Mouse (Mus musculus) c-Kit-negative CD71-positive TER-119-positive erythroid progenitor cells, embryonic 14.5 days (primary cell): Measurements from ENCODE around the gene Hacd2.
A peak's percentile ranks its signal among the peaks of the same experiment; 100 is the strongest.

ENCODE experiments used
- DNase-seq: peaks from one replicate; pipeline ENCODE4 v3.0.0-alpha.2; 2013; ENCODE audit warnings: low read depth, low spot score

The Hacd2 gene

DNA sequence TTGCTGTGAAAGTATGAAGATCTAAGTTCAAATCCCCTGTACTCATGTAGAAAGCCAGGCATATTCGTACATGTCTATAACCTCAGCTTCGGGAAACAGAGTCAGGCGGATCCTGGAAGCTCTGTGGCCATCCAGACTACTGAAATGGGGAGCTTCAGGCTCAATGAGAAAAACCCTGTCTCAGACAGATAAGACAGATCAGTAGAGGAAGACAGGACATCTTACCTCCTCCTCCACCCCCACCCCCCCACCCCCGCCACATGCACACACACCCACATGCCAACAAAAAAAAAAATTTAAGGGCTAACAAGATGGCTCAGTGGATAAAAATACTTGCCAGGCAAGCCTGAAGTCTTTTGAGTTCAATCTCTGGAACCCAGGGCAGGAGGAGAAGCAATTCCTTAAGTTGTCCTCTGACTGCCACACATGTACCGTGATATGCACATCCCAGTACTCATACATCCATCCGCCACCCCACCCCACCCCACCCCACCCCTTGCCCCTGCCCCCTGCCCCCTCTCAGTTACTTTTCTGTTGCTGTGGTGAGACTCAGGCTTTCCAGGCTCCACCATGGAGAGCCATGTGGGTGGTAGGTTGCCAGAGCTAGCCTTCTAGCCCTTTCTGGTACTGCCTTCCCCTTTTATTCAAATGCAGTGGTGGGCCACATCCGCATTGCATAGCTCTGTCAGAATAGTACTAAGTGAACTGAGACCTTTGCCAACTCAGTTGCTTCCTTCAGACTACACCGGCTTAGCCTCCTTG lies 32.4 kb downstream of the Hacd2 start:
- no peak for DNase-seq

DNA sequence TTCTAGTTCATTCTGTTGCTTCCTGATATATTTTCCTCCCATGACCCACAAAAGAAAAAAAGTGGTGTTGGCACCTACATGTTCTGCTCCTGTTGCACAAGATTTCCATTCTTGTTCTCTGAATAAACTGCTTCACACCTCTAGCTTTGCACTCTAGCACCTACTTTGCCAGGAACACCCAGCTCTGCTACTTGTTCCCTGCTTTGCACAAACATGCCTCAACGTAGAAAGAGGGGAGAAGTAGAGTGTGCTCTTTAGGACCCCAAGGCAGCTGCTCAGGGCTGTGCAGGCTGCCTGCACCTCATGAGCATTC lies 32.9 kb downstream of the Hacd2 start:
- DNase-seq: no peak

DNA sequence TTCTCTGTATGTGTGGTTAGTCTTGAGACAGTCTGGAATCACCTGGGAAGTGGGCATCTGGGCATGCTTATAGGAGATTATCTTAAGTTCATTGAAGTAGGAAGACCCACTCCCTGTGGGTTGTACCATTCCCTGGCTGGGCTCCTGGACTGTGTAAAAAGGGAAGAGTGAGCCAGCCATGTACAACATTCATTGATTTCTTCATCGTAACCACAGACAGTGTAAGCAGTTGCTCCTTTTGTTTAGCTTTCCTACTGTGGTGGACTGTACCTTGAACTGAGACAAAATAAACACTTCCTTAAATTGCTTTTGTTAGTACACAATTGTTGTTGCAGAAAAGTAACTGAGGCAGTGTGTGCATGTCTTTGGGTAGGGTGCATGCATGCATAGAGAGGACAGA lies 33.6 kb downstream of the Hacd2 start:
- no peak for DNase-seq

DNA sequence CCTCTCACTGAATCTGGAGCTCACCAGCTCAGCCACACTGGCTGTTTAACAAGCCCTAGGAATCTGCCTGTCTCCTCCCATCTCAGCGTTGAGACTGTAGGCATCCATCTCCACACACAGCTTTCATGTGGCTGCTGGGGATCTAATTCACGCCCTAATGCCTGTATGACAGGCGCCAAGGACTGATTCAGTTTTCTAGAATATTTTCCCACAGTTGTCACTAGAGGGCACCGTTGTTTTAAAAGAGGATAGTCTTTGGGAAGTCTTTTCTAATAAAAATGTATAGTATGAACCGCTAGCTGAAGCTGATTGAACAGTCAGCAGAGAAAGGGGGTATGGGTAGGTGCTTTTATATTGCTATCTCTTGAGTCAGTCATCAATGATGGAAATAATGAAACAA lies 34.1 kb downstream of the Hacd2 start:
- DNase-seq: peak; percentile 9

DNA sequence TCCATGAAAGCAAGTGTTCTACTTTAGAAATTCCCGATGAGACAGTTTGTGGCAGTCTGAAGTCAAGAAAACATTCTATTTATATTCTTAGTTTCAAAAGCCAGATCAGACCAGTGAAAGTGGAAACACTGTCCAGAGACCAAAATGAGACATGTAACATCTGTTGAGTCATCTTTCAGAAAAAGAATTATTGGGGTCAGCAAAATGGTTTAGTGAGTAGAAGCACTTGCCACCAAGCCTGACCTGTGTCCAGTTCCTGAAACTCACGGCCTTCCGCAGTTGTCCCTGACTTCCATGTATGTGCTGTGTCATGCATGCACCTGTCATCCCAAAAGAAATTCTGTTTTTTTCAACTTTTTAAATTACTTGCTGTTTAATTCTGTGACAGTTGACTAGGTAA lies 34.6 kb downstream of the Hacd2 start:
- no peak for DNase-seq

DNA sequence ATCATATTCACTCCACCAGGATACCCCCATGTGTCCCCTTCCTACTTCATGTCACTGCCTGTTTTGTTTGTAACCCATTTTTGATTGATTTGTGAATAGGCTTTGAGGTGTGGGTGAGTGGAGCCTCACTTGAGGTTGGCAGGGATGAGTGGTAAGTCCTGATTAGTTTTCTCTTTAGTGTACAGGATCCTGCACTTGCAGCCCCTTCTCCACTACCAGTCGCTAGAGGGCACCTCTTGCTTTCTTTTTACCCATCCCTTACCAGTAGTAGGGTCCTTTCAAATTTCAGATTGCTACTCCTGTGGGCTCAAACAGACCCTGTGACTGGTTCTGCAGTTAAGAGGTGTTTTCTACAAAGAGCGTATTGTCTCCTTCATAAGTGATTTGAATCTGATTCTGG lies 38.8 kb downstream of the Hacd2 start:
- no peak for DNase-seq

DNA sequence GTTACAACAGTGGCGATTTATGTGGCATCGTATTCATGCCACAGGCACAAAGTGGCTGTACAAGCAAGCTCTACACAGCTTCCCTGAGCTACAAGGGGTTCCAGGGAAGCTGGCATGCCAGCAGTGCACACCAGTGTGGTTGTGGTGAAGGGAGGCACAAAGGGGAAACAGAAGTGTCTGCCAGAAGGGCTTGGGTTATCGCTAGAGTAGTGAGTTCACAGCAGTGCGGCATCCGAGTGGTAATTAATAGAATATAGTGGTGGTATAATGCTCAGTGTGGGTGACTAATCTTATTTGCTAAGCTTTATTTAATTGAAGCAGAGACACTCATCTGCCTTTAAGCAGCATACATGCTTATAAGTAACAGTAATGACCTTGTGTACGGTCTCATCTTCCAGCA lies 43.5 kb downstream of the Hacd2 start:
- DNase-seq: no peak

DNA sequence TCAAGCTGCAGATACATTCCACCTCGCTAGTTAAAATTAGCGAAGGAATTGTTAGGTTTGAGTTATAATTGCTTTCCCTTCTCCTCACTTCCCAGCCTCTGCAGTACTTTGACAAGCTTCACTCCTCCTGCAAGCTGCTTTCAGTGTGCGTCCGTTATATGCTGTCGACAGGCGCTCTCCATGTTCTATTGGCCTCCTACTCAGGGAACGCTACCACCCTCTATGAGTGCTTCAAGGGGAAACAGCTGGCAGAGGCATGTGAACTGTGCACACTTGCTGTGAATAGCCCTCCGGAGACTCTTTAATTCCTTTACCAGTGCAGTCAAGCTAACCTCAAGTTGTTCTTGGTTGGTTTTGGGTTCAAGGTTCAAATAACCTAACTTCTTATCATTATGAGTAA lies 44.9 kb downstream of the Hacd2 start:
- no peak for DNase-seq

DNA sequence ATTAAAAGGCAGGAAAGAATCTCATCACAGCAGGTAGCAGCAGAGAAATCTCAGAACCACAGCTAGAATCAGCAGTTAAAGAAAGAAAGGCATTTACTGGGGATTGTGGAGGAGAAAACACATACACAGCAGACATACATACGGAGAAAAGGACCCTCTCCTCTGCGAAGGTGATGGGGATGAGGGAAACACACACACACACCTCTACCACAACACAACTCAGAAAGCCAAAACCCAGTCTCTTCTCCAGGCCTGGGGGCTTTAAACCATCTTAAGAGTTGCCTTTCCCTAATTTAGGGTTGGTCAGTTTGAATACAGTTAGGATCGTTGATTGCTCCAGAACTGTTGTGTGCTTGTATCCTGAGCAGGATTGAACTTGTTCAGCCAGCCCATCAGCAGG lies 45.4 kb downstream of the Hacd2 start:
- DNase-seq: no peak

DNA sequence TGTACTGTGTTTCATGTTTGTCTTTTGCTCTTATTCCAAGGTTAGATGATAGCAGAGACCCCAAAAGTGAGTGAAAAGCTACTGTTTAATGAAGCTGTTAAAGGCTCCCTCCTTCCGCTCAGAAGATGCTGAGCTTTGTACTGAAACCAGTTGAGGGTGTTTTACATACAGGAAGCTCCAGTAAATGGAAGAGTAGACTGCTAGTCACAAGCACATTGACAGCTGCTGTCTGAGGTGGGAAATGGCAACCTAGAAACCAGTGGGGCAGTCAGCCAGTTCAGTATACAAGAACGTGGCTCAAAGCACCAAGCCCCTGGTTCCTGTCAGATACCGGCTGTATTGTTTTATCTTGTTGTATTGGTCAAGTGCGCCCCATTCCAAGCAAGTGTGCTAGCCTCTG lies 46.7 kb downstream of the Hacd2 start:
- no peak for DNase-seq

DNA sequence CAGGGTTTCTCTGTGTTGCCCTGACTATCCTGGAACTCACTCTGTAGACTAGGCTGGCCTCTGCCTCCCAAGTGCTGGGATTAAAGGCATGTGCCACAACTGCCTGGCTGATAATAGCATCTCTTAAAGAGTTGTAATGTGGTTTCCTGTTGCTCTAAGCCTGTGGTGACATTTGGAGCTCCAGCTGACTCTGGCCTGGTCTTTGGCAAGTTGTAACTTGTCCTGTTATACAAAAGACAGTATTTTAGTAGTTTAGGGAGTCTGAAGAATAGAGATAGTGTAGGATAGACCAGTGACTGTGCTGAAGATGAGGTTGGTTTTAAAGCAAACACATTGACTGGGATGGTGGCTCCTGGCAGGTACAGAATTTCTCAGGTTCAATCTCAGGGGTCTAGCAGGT lies 52.2 kb downstream of the Hacd2 start:
- DNase-seq: no peak

DNA sequence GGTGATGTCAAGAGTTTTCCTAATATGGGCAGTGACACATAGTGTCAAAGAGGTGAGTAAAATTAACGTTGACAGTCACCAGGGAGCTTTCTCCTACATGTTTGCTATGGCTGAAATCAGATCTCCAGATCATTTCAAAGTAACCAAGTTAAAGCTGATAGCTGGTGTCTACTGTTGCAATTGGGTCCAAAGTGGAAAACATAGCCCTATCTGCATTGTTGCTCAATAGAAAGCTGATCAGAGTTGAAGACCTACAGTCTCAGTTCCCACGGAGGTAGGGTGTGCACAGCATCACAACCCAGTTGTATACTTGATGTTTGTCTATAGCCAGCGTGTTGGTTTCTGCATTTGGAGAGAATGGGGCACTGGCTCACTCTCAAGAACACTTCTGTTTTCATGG lies 53.4 kb downstream of the Hacd2 start:
- no peak for DNase-seq

DNA sequence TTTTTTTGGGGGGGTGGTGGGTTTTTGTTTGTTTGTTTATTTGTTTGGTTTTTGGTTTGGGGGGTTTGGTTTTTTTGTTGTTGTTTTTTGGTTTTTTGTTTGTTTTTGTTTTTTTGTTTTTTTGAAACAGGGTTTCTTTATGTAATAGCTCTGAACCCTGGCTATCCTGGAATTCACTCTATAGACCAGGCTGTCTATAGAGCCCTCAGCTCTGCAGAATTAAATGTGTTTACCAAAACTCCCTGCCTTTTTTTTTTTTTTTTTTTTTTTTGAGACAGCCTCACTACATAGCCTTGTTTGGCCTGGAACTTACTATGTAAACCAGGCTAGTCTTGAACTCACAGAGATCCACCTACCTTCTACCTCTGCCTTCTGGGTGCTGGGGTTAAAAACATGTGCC lies 71.3 kb downstream of the Hacd2 start:
- no peak for DNase-seq

DNA sequence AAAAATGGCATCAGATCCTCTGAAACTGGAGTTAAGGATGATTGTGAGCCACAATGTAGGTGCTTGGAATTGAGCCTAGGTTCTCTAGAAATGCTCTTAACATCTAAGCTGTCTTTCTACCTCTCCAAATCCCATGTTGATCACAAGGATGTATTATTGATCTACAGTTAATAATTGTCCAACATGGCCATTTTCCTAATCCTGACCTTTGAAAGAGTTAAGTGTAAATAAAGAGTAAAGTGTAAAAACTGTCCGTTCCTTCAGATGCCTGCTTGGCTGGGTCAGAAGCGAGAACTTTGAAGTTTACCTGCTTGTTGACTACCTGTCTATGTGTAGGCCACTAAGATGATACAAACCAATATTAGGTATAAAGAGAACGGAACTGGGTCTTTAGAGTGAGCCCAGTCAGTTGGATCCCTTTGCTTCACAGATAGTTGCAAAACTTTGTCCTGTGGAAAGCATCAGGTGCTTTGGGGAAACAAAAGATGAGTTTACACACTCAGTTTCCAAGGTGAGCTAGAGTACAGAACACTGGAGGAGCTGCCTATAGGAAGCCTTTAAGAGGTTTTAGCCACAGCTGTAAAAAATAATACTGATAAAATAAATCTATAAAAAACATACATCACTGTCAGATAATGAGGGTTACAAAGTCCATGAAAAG lies 75.8 kb downstream of the Hacd2 start:
- no peak for DNase-seq

DNA sequence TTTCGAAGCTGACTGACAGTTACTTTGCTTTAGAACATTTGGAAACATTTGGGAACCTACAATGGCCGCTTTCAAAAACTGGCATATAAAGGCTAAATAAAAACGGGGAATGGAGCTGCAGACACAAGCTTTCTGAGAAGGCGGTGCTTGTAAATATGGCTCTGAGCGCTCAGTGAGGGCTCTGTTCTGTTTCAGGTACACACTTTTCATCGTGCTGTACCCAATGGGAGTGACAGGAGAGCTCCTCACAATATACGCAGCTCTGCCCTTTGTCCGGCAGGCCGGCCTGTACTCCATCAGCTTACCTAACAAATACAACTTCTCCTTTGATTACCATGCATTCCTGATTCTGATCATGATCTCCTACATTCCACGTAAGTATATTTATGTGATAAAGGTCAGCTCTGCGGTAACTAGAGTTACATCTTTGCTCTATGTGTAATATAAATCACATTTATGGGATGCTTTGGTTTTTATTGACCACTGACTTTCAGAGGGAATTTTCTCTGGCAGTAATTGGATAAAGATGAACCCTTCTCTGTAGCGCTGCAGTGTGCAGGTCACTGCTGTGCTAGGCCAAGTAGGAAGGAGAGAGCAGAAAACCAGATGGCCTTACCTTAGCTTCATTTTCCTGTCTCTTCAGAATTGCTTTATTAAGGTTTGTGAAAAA lies 79.7 kb downstream of the Hacd2 start:
- no peak for DNase-seq

DNA sequence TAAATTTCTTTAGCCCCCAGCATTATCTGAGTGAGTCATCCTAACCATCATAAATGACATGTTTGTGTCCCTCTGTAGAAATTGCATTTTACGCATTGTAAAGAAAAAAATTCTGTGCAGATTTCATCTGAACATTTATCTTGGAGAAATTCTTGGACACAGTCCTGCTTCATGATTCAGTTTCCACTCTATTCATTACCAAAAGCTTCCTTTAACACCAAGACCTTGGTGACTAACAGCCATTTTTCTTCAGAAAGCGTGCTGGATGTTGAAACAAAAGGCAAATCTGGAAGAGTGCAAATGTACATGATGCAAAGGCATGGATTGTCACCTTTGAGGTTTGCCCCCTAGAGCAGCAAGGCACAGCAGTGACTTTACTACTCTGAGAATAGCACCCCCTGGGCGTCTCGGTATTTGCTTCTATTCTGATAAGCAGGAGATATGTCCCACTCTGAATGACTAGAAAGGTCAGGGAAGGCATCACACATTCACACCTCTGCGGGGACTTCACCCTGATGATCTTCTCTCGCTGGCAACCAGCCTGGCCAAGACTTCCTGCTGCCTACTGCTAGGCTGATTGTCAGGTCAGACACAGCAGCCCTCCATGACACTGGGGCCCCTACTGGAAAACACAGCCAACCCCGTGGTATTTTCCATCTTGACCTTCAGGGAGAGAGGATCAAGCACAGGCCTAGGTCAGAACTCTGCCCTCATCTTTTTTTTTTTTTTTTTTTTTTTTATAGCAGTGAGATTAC lies 80.8 kb downstream of the Hacd2 start:
- DNase-seq: no peak

DNA sequence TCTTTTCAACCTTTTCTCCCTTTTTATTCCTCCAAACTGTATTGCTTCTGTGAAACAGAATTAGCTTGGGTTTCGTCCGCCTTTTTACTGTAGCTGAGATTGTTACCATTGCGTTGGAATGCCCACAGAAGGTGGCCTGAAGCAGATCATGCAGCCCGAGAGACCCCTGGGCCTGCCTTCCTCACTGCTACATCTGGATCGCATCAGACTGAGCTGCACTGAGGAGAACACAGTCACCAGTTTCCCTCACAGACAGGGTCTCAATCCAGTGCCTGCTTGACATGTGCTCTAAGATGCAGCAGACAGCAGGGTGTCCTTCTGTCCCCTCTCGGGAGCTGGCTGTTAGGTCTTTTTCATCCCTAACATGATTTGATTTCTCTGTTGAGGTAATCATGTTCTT lies 85.8 kb downstream of the Hacd2 start:
- no peak for DNase-seq

DNA sequence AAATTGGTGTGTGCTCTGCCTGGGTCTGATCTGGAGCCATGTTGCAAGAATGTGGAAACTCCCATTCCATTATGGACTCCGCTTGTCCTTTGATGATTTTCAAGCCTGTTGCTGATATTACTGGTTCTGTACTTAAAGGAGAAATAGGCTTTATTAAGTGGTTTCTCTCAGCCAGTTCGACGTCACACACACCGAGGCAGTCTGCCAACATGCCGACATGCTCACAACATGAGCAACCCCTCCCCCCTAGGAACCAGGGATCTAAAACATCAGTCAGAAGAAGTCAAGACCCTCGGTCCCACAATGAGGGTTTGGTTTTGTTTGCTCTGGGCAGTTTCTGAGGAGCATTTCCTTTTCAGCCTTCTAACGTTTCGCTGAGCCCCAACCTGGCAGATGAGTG lies 86.9 kb downstream of the Hacd2 start:
- DNase-seq: no peak

DNA sequence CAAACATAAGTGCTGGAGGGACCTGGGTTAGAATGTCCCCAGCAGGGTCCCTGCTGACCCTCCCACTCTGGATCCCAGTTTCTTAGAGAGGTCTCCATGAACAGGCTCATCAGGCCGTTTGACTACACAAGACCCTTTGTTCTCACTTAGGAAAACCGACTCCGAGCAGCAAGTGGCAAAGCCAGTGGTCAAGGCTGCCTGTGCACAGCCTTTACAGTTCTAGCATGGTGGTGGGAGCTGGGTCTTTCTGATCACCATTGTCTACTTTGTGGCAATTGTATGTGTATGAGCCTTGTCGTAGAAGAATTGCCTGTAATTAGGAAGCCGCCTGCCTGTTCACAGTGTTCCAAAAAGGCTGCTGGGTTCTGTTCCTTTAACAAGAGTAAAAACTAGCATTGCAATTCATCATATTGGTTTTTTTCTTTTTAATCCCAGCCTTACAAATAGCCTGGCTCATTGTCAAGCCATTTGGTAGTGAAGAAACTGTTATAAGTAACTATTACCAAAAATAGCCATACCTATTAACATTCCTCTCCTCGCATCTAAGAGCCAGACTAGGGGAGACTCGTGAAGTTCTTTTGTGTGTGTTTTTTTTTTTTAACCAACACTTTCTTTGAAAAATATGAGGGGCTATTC lies 87.5 kb downstream of the Hacd2 start:
- no peak for DNase-seq

DNA sequence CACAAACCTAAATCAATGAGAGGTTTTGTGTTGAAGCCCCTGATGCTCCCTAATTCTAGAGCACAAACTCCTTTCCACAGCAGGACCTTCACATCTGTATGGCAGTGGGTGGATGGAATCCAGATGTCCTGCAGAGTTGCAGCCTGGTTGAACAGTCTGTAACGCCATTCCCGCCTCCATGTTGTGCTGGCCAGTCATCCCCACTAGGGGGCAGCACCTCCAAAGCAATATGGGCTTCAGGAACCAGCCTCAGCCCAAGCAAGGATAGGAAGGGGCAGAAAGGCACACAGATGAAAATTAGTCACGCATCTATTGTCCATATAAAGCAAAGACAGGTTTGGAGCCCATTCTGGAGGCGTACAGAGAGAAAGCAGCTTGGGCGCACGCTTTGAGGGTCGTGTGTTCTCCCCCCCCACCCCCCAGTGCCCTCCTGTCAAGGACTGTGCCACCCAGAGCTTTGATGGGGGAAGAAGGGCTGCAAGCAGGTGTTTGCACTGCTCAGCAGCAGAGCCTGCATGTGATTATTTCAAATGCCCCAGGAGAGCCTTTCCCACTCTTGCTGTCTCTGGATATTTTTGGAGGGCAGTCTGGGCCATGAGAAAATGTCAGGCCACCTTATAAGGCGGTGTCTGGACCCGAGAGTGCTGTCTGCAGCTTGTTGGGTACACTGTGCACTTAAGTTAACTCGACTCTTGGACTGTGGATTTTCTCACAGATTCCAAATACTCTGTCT lies 88.3 kb downstream of the Hacd2 start:
- peak; percentile 37 for DNase-seq

DNA sequence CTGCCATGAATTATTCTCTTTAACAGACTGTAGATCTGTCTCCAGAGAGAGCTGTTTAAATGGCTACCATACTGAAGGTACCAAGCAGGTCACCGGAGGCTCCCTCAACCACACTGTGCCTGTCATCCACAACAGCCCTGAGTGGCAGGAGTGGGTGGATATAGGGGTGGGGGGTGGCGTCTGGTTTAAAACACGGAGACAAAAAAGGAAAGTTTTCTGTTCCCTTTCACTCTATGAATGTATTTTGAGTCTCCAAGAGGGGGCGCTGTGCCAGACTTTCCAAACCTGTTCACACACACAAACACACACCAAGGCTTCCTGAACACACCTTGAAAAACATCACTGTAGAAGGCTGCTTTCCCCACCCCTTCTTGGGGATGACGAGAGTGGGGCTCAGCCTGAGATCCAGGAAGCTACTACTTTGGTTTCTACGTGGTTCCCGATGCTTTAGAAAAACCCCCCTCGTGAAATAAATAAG lies 89.0 kb downstream of the Hacd2 start:
- no peak for DNase-seq
